In the genomic region with DNA sequence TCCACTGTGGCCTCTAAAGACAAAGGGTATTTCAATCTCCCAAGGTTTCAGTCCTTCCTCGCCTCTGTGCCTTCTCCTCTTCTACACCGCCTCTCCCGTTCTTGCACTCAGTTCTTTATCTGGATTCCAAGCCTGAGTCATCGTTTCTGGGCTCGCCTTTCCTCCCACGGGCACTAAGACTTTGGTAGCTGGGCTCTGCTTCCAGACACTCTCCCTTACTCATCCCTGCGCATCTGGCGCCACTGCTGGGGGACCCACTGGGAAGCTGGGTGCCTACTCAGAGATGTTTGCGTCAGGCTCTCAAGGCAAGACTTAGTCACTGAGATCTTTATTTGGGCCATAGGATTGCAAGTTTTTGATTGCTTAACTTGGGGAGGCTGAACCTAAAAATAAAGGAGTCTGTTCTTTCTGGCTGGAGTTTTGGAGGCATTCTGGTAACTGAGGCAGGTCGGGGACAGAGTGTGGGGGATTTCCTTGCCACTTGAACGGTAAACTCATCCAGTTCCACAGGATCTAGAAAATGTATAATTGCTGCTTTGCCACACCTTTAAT, we compare ENCODE assay signal across 10 mouse cellular contexts.
DNase-seq lines count a peak whose midpoint lies in the region; ATAC-seq and TF ChIP-seq lines count a peak whose summit lies in the region.
"Had no signal": no experiment of that assay in that cellular context is flagged by ENCODE, and none has a peak within 500 bp of the region (broad histone marks: within the 10 kb centered on the region; RNA-seq: fewer than 3 reads in every experiment).

No protein-coding gene starts in this region.

- H3K36me3 ChIP-seq in heart, embryonic 11.5 days (ENCODE audit: control insufficient read depth, insufficient read depth, low read length), result no peaks in the 10 kb centered on the region
- H3K36me3 ChIP-seq in intestine, embryonic 16.5 days (ENCODE audit: control insufficient read depth, insufficient read depth, low read length), result no peaks in the 10 kb centered on the region
- H3K36me3 ChIP-seq: limb, embryonic 12.5 days; stomach, embryonic 15.5 days had no signal

- H3K9ac ChIP-seq in heart, embryonic 11.5 days (ENCODE audit: low read depth, low read length), result no peak overlapping the region
- no peak overlapping the region for H3K9ac ChIP-seq in intestine, embryonic 16.5 days (ENCODE audit: low read depth, low read length)
- H3K9ac ChIP-seq: limb, embryonic 12.5 days; stomach, embryonic 15.5 days had no signal

- peak; percentile 98 for DNase-seq in heart, adult 11 months
- peak; percentile 82 for DNase-seq in adipocyte (ENCODE audit: low spot score)
- DNase-seq in gastrocnemius, adult 2 months, result peak; percentile 82
- peak; percentile 38 to 39 for DNase-seq in left cerebral cortex, postnatal 10 days (ENCODE audit: extremely low spot score in 1 of 2, low spot score in 2 of 2)
- DNase-seq in embryo, embryonic 9.5 days (ENCODE audit: extremely low spot score), result no peak
- DNase-seq in cerebellum, adult 11-12 months, result no peak

- no peak overlapping the region for H3K4me2 ChIP-seq in heart, embryonic 11.5 days
- H3K4me2 ChIP-seq in intestine, embryonic 16.5 days (ENCODE audit: low read depth, low read length), result no peak overlapping the region
- H3K4me2 ChIP-seq: limb, embryonic 12.5 days; stomach, embryonic 15.5 days had no signal

- H3K27me3 ChIP-seq in heart, embryonic 11.5 days (ENCODE audit: control insufficient read depth, insufficient read depth, low read length), result no peaks in the 10 kb centered on the region
- no peaks in the 10 kb centered on the region for H3K27me3 ChIP-seq in intestine, embryonic 16.5 days (replicated peaks; ENCODE audit: control insufficient read depth, insufficient read depth, low read length)
- H3K27me3 ChIP-seq: limb, embryonic 12.5 days; stomach, embryonic 15.5 days had no signal

- no peak for ATAC-seq in heart, embryonic 11.5 days (replicated peaks; ENCODE audit: insufficient number of reproducible peaks, low FRiP score, low TSS enrichment)
- no peak for ATAC-seq in intestine, embryonic 16.5 days

- H3K4me3 ChIP-seq in heart, embryonic 11.5 days (ENCODE audit: low read depth, low read length), result no peak overlapping the region
- peak overlapping the region; percentile 1; the same call in 1 of the 2 replicates for H3K4me3 ChIP-seq in gastrocnemius, adult 2 months
- H3K4me3 ChIP-seq in intestine, embryonic 16.5 days (ENCODE audit: low read length), result no peak overlapping the region
- H3K4me3 ChIP-seq: limb, embryonic 12.5 days; stomach, embryonic 15.5 days had no signal

- H3K4me1 ChIP-seq in heart, embryonic 11.5 days (ENCODE audit: control insufficient read depth, insufficient read depth, low read length), result no peaks in the 10 kb centered on the region
- no peaks in the 10 kb centered on the region for H3K4me1 ChIP-seq in intestine, embryonic 16.5 days (ENCODE audit: control insufficient read depth, insufficient read depth, low read length)
- H3K4me1 ChIP-seq: limb, embryonic 12.5 days; stomach, embryonic 15.5 days had no signal

- H3K27ac ChIP-seq in heart, embryonic 11.5 days (ENCODE audit: low read depth, low read length), result no peak overlapping the region
- H3K27ac ChIP-seq in gastrocnemius, adult 2 months, result peak overlapping the region; percentile 74
- no peak overlapping the region for H3K27ac ChIP-seq in intestine, embryonic 16.5 days (ENCODE audit: low read length)
- H3K27ac ChIP-seq: limb, embryonic 12.5 days; stomach, embryonic 15.5 days had no signal

- no peaks in the 10 kb centered on the region for H3K9me3 ChIP-seq in heart, embryonic 11.5 days (replicated peaks; ENCODE audit: control insufficient read depth, low read length)
- no peaks in the 10 kb centered on the region for H3K9me3 ChIP-seq in intestine, embryonic 16.5 days (ENCODE audit: control insufficient read depth, low read length)
- H3K9me3 ChIP-seq: limb, embryonic 12.5 days; stomach, embryonic 15.5 days had no signal

- no peak for TF ChIP-seq CTCF in gastrocnemius, adult 2 months (IDR thresholded peaks at IDR 0.05)

- intact Hi-C loops in gastrocnemius, adult 2 months (cut with DNase I), result no loop called here
- intact Hi-C loops in left cerebral cortex, postnatal 10 days (cut with DNase I), result no loop called here

- WGBS in heart, embryonic 11.5 days (ENCODE audit: insufficient replicate concordance), result 66% methylated on average over 11 of the region's 11 CpGs
- 81% methylated on average over 11 of the region's 11 CpGs for WGBS in intestine, embryonic 16.5 days

Comparison
In these comparisons a context has a peak if more than half of its experiments do, and no peak if none do; other contexts are left out.
1. DNase-seq: peak in heart, adult 11 months (single experiment), adipocyte (single experiment), gastrocnemius, adult 2 months (single experiment) and left cerebral cortex, postnatal 10 days (2 of 2); none in embryo, embryonic 9.5 days (single experiment) and cerebellum, adult 11-12 months (single experiment).